Mouse (Mus musculus) CH12.LX (cell line): Measurements from ENCODE around the gene Fgfrl1. TPM values are rescaled to one million over a fixed set of nuclear protein-coding genes. Genes with fewer than 3 reads are reported as not detected.
"Not testable (repeated sequence)": the region's sequence is repeated elsewhere in the genome, so short reads cannot be mapped to it uniquely, and the experiment has no call there.

Experiments
- DNase-seq: peaks from one replicate; pipeline ENCODE4 v3.0.0-alpha.2; 2013; ENCODE audit errors: extremely low read depth
- H3K27ac ChIP-seq: 2 replicates; pipeline ENCODE4 v1.5.1; 2012; ENCODE audit warnings: low read depth, mild to moderate bottlenecking, control low read depth, moderate library complexity; ENCODE audit not compliant: insufficient read depth
- H3K27me3 ChIP-seq: replicated peaks from 2 replicates; pipeline ENCODE3; 2012; ENCODE audit warnings: inconsistent platforms
- H3K36me3 ChIP-seq, 2 experiments: replicated peaks in 1 of 2; 2 replicates each; pipeline versions ENCODE3 to v1.6.1; 2012; ENCODE audit warnings: inconsistent platforms in 1 of 2, low read length in 1 of 2, mild to moderate bottlenecking in 1 of 2, mixed read lengths in 1 of 2, moderate library complexity in 1 of 2; ENCODE audit not compliant: control insufficient read depth in 1 of 2, insufficient read depth in 1 of 2
- H3K4me1 ChIP-seq, 2 experiments: 2 replicates each; pipeline ENCODE4 v1.6.1; 2012; ENCODE audit warnings: inconsistent platforms in 1 of 2, moderate library complexity in 1 of 2; ENCODE audit not compliant: insufficient read depth in 2 of 2, control insufficient read depth in 1 of 2
- H3K4me2 ChIP-seq: 2 replicates; pipeline ENCODE4 v1.6.1; 2012; ENCODE audit warnings: low read depth, mild to moderate bottlenecking, control low read depth; ENCODE audit not compliant: poor library complexity, insufficient read depth, severe bottlenecking
- H3K4me3 ChIP-seq, 3 experiments: fragments of 150-350 bp in 1 of 3; sonication (generic) in 1 of 3; replicated peaks in 1 of 3; 2 replicates each; pipeline versions ENCODE3 to v1.5.1; 2011 to 2012; ENCODE audit warnings: low read depth in 2 of 3, low read length in 2 of 3, mild to moderate bottlenecking in 2 of 3, moderate library complexity in 2 of 3, control low read depth in 1 of 3, improper control_type of control experiment in 1 of 3, inconsistent platforms in 1 of 3, mixed read lengths in 1 of 3; ENCODE audit not compliant: poor library complexity in 1 of 3
- H3K79me2 ChIP-seq: replicated peaks from 2 replicates; pipeline ENCODE4 v1.6.1; 2012; ENCODE audit warnings: mild to moderate bottlenecking, moderate library complexity; ENCODE audit not compliant: control insufficient read depth, poor library complexity, insufficient read depth, severe bottlenecking; ENCODE audit errors: extremely low read depth
- H3K9ac ChIP-seq: 2 replicates; pipeline ENCODE4 v1.6.1; 2012; ENCODE audit warnings: low read depth, mild to moderate bottlenecking, control low read depth, moderate library complexity; ENCODE audit not compliant: insufficient read depth
- H3K9me3 ChIP-seq: replicated peaks from 2 replicates; pipeline ENCODE3; 2012; ENCODE audit warnings: low read length, inconsistent platforms, mixed read lengths
- BHLHE40 ChIP-seq: IDR thresholded peaks from 2 replicates; pipeline ENCODE4 v1.6.1; 2011; ENCODE audit warnings: mild to moderate bottlenecking, low read depth, low read length, improper control_type of control experiment
- ELF1 ChIP-seq: IDR thresholded peaks from 2 replicates; pipeline ENCODE4 v1.6.1; 2014; ENCODE audit warnings: low read depth, mild to moderate bottlenecking, inconsistent platforms, low read length, improper control_type of control experiment
- HCFC1 ChIP-seq: IDR thresholded peaks from 2 replicates; pipeline ENCODE4 v1.6.1; 2012; ENCODE audit warnings: low read depth, mild to moderate bottlenecking, inconsistent platforms, low read length, improper control_type of control experiment
- MAX ChIP-seq: IDR thresholded peaks from 2 replicates; pipeline ENCODE4 v1.6.1; 2011; ENCODE audit warnings: low read length, improper control_type of control experiment
- MEF2A ChIP-seq: IDR thresholded peaks from 2 replicates; pipeline ENCODE4 v1.6.1; 2014; ENCODE audit warnings: low read depth, mild to moderate bottlenecking, inconsistent platforms, low read length, improper control_type of control experiment, borderline replicate concordance
- MXI1 ChIP-seq: IDR thresholded peaks from 2 replicates; pipeline ENCODE4 v1.6.1; 2011; ENCODE audit warnings: mild to moderate bottlenecking, low read depth, low read length, improper control_type of control experiment
- SMC3 ChIP-seq: IDR thresholded peaks from 2 replicates; pipeline ENCODE4 v1.6.1; 2011; ENCODE audit warnings: low read depth, low read length, improper control_type of control experiment
- USF2 ChIP-seq: conservative IDR thresholded peaks from 2 replicates; pipeline ENCODE4 v1.6.1; 2011; ENCODE audit warnings: low read depth, low read length, improper control_type of control experiment
- ZNF384 ChIP-seq: IDR thresholded peaks from 2 replicates; pipeline ENCODE4 v1.6.1; 2012; ENCODE audit warnings: low read depth, low read length, improper control_type of control experiment, inconsistent platforms
- dilution Hi-C: fragments of 300-500 bp; cut with MboI; formaldehyde crosslinking; loops from 2 replicates; pipeline ENCODE4 v1.14.3; 2020; ENCODE audit warnings: low sequenced_read_pairs; ENCODE audit not compliant: extremely low pct_unique_long_range_greater_than_20kb, extremely low pct_ligation_motif_present
- in situ Hi-C: fragments of 300-500 bp; cut with MboI; formaldehyde crosslinking; loops from 3 replicates; pipeline ENCODE4 v1.14.3; 2019; ENCODE audit warnings: low sequenced_read_pairs, low pct_ligation_motif_present, low pct_unique_long_range_greater_than_20kb, mixed read lengths
- polyA plus RNA-seq: library from polyadenylated mRNA; unstranded; fragments of >175 nt; gene quantifications from 2 replicates; pipeline ENCODE4 v1.2.1, GENCODE M21; 2012; ENCODE audit warnings: low read depth; ENCODE audit not compliant: insufficient read length
- total RNA-seq, 2 experiments: library from RNA; depleted of rRNA; stranded (reverse); fragments of 300-350 nt in 1 of 2; fragments of >200 nt in 1 of 2; gene quantifications; 2 replicates each; pipeline ENCODE4 v1.2.3; 2012 to 2014

The Fgfrl1 gene
- total and polyA plus RNA-seq, 3 experiments: 0.17 to 0.64 (median 0.26) TPM

- DNase-seq: no peak
- no peak for TF ChIP-seq MXI1
- no peak for TF ChIP-seq ELF1
- no peak for TF ChIP-seq SMC3
- TF ChIP-seq MAX: no peak
- no peak for TF ChIP-seq USF2
- TF ChIP-seq ZNF384: no peak
- TF ChIP-seq HCFC1: no peak
- TF ChIP-seq MEF2A: no peak
- in situ Hi-C loops (no loop called here), dilution Hi-C loops (no loop called here)
- Histone ChIP-seq H3K4me2 (no peak overlapping the region), H3K27me3 (peaks cover 1% of the 10 kb centered on the region), H3K4me3 (no peak overlapping the region), H3K9me3 (no peaks in the 10 kb centered on the region), H3K9ac (no peak overlapping the region), H3K36me3 (no peaks in the 10 kb centered on the region), H3K27ac (no peak overlapping the region), H3K79me2 (no peaks in the 10 kb centered on the region), H3K4me1 (no peaks in the 10 kb centered on the region)
These were observed 52.4 kb downstream of the Fgfrl1 start for GRCm38 (mm10) chr5:108744629-108745028.

GRCm38 (mm10) chr5:108750328-108751210 lies 58.4 kb downstream of the Fgfrl1 start:
- dilution Hi-C loops (no loop called here), in situ Hi-C loops (no loop called here)
- Histone ChIP-seq H3K27ac (no peak overlapping the region), H3K27me3 (no peaks in the 10 kb centered on the region), H3K9me3 (no peaks in the 10 kb centered on the region), H3K4me2 (no peak overlapping the region), H3K79me2 (no peaks in the 10 kb centered on the region), H3K9ac (no peak overlapping the region), H3K36me3 (no peaks in the 10 kb centered on the region), H3K4me3 (no peak overlapping the region), H3K4me1 (no peaks in the 10 kb centered on the region)
- no peak for DNase-seq
- TF ChIP-seq MAX (no peak), BHLHE40 (no peak), USF2 (no peak)

DNA sequence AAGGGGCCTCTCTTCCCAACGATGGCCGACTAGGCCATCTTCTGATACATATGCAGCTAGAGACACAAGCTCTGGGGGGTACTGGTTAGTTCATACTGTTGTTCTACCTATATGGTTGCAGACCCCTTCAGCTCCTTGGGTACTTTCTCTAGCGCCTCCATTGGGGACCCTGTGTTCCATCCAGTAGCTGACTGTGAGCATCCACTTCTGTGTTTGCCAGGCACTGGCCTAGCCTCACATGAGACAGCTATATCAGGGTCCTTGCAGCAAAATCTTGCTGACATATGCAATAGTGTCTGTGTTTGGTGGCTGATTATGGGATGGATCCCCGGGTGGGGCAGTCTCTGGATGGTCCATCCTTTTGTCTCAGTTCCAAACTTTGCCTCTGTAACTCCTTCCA lies 59.1 kb downstream of the Fgfrl1 start:
- dilution Hi-C loops, H3K27ac ChIP-seq, H3K4me1 ChIP-seq, H3K4me3 ChIP-seq, H3K9ac ChIP-seq, H3K79me2 ChIP-seq, H3K27me3 ChIP-seq, H3K9me3 ChIP-seq, DNase-seq, in situ Hi-C loops, H3K4me2 ChIP-seq, H3K36me3 ChIP-seq: not testable (repeated sequence)

Other genes with a start within 250 kb of the Fgfrl1 start
- gene Mfsd7a, start 243.5 kb upstream of the Fgfrl1 start, total RNA-seq (2012; rRNA removed): not detected in 2 replicates
- not detected in 2 replicates for gene Mfsd7a, start 243.5 kb upstream of the Fgfrl1 start, total RNA-seq (2014; rRNA removed)
- not detected in 2 replicates for gene Mfsd7a, start 243.5 kb upstream of the Fgfrl1 start, polyA plus RNA-seq
- gene Pcgf3, start 231.2 kb upstream of the Fgfrl1 start, total RNA-seq (2012; rRNA removed): 5.5 and 8.0 TPM in 2 replicates
- 6.0 and 6.8 TPM in 2 replicates for gene Pcgf3, start 231.2 kb upstream of the Fgfrl1 start, total RNA-seq (2014; rRNA removed)
- 18.8 and 21.8 TPM in 2 replicates for gene Pcgf3, start 231.2 kb upstream of the Fgfrl1 start, polyA plus RNA-seq
- gene Cplx1, start 142.4 kb upstream of the Fgfrl1 start, total RNA-seq (2012; rRNA removed): not detected in 2 replicates
- not detected in 2 replicates for gene Cplx1, start 142.4 kb upstream of the Fgfrl1 start, total RNA-seq (2014; rRNA removed)
- gene Cplx1, start 142.4 kb upstream of the Fgfrl1 start, polyA plus RNA-seq: not detected in 2 replicates
- 61.6 and 67.3 TPM in 2 replicates for gene Gak, start 62.6 kb upstream of the Fgfrl1 start, total RNA-seq (2012; rRNA removed)
- gene Gak, start 62.6 kb upstream of the Fgfrl1 start, total RNA-seq (2014; rRNA removed): 49.9 and 50.7 TPM in 2 replicates
- gene Gak, start 62.6 kb upstream of the Fgfrl1 start, polyA plus RNA-seq: 59.0 and 65.2 TPM in 2 replicates
- 15.5 and 20.3 TPM in 2 replicates for gene Tmem175, start 62.6 kb upstream of the Fgfrl1 start, total RNA-seq (2012; rRNA removed)
- 18.3 and 25.4 TPM in 2 replicates for gene Tmem175, start 62.6 kb upstream of the Fgfrl1 start, total RNA-seq (2014; rRNA removed)
- 20.0 and 21.4 TPM in 2 replicates for gene Tmem175, start 62.6 kb upstream of the Fgfrl1 start, polyA plus RNA-seq
- gene Idua, start 32.1 kb upstream of the Fgfrl1 start, total RNA-seq (2012; rRNA removed): 4.0 and 5.8 TPM in 2 replicates
- 2.1 and 2.3 TPM in 2 replicates for gene Idua, start 32.1 kb upstream of the Fgfrl1 start, total RNA-seq (2014; rRNA removed)
- gene Idua, start 32.1 kb upstream of the Fgfrl1 start, polyA plus RNA-seq: 10.6 and 10.8 TPM in 2 replicates
- gene Dgkq, start 22.7 kb upstream of the Fgfrl1 start, total RNA-seq (2012; rRNA removed): 8.5 and 9.1 TPM in 2 replicates
- 3.7 and 5.5 TPM in 2 replicates for gene Dgkq, start 22.7 kb upstream of the Fgfrl1 start, total RNA-seq (2014; rRNA removed)
- gene Dgkq, start 22.7 kb upstream of the Fgfrl1 start, polyA plus RNA-seq: 4.4 and 5.0 TPM in 2 replicates
- 0.08 TPM in 2 replicates for gene Slc26a1, start 16.8 kb upstream of the Fgfrl1 start, total RNA-seq (2012; rRNA removed)
- gene Slc26a1, start 16.8 kb upstream of the Fgfrl1 start, total RNA-seq (2014; rRNA removed): not detected in 2 replicates
- gene Slc26a1, start 16.8 kb upstream of the Fgfrl1 start, polyA plus RNA-seq: 0.07 and 0.11 TPM in 2 replicates
- not detected in 2 replicates for gene Rnf212, start 82.6 kb downstream of the Fgfrl1 start, total RNA-seq (2012; rRNA removed)
- not detected in 2 replicates for gene Rnf212, start 82.6 kb downstream of the Fgfrl1 start, total RNA-seq (2014; rRNA removed)
- not detected in 2 replicates for gene Rnf212, start 82.6 kb downstream of the Fgfrl1 start, polyA plus RNA-seq
- not detected in 2 replicates for gene Tmed11, start 103.0 kb downstream of the Fgfrl1 start, total RNA-seq (2012; rRNA removed)
- gene Tmed11, start 103.0 kb downstream of the Fgfrl1 start, total RNA-seq (2014; rRNA removed): not detected in 2 replicates
- gene Tmed11, start 103.0 kb downstream of the Fgfrl1 start, polyA plus RNA-seq: not detected in 2 replicates
- not detected in 2 replicates for gene Vmn2r8, start 116.5 kb downstream of the Fgfrl1 start, total RNA-seq (2012; rRNA removed)
- not detected in 2 replicates for gene Vmn2r8, start 116.5 kb downstream of the Fgfrl1 start, total RNA-seq (2014; rRNA removed)
- not detected in 2 replicates for gene Vmn2r8, start 116.5 kb downstream of the Fgfrl1 start, polyA plus RNA-seq
- gene Vmn2r9, start 160.2 kb downstream of the Fgfrl1 start, total RNA-seq (2012; rRNA removed): not detected in 2 replicates
- not detected in 2 replicates for gene Vmn2r9, start 160.2 kb downstream of the Fgfrl1 start, total RNA-seq (2014; rRNA removed)
- gene Vmn2r9, start 160.2 kb downstream of the Fgfrl1 start, polyA plus RNA-seq: not detected in 2 replicates